Mouse (Mus musculus): Measurements from ENCODE around the gene L3mbtl4.
A peak's percentile ranks its signal among the peaks of the same experiment; 100 is the strongest.
"Not testable (repeated sequence)": the region's sequence is repeated elsewhere in the genome, so short reads cannot be mapped to it uniquely, and the experiment has no call there.

L3mbtl4 gene

DNA sequence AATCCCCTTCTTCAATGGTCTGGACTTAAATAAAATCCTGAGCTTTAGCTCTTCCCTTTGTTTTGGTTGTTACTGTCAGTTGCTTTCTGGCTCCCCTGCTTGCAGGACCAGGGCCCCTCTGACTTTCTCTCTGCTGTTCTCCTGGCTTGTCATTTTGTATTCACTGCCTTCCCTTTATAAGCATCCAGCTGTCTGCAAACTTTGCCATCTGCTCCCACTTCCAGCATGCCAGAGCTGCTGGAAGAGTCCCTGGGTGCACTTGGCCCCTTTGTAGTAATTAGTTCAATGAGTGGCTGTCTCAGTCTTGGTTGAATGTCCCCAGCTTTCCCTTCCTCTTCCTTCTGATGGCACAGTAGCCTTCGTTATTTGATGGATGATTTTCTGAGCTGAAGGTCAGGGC is 132.4 kb downstream of the L3mbtl4 start:
- DNase-seq: no peak

DNA sequence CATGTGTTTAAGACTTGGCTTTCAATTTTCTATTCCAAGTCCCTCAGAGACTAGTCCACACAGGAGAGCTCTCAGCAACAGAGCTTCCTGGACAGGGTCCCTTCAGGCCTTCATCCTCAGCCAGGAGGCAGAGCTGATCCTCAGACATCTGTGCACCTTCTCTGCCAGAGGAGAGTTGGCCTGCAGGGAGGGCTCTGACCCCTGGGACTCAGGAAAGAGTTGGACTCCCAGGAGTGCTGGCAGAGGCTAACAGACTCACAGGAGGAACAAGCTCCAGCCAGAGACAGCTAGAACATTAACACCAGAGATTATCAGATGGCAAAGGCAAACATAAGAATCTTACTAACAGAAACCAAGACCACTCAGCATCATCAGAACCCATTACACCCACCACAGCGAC is 133.5 kb downstream of the L3mbtl4 start:
- DNase-seq: not testable (repeated sequence)

DNA sequence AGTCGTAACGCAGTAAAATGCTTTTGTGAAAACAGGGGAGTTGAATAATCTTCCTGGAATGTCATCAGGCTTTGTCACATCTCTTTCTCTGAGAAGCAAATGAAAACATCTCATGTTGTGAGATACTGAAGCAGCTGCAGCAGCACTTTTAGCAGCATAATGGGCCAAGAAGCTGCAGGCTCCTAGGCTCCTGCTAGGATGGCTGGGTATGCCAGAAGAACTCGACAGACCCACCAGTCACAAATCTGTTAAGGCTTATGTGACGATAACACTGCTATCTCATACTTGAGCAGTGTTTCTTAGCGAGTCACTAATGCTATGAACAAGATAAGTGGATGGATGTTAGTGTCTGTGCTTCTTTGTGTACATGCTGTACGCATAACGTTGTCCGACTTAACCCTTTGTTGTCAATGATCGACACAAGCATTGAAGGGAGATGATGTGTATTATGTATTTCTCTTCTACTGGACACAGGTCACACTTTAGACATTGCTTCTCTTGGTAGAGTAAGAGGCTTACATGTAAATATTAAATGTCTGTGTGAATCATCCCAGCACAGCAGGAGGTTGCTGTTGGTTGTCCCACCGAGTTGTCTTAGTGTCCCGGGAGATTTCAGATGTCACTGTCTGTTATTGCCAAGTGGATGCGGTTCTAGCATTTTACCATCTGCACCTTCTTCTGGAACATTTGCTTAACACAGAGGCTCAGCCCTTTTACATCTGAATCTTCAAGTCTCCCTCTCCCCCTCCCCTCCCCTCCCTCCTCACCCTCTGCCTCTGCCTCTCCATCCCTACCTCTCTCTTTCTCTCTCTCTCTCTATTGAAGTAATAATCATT is 149.3 kb downstream of the L3mbtl4 start:
- no peak for DNase-seq

DNA sequence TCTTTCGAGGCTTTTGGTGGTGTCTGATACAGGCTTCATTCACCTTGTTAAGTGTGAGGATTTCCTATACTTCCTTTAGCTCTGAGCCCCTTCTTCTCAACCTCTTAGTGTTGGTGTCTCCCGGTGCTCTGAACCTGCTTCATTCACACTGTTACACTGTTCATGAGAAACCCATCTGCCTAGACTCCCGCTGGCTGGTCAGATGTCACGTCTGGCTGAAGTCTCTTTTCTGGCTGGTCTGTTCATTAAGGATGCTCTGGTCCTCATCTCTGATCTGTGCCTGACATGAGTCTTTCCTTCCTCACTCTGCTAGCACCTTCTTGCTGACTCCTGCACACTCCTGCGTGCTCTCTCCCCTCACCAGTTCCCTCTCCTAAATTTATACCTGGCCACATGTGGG is 160.0 kb downstream of the L3mbtl4 start:
- no peak for DNase-seq

DNA sequence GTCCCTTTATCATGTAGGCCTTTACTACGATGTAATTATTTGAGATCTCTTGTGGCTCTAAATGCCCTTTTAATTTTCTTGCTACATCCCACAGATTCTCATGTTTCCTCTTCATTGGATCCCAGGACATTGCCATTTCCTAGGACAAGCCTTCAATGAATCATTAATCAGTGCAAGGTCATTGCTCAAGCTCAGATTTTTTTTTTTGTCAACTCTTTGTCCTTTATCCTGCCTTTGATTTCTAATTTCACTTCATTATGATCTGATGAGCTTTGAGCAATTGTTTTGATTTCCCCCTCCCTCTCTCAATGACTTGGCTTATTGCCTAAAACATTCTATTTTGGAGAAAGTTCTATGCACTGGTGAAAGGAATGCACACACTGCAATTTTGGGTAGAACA is 177.3 kb downstream of the L3mbtl4 start:
- DNase-seq: no peak

DNA sequence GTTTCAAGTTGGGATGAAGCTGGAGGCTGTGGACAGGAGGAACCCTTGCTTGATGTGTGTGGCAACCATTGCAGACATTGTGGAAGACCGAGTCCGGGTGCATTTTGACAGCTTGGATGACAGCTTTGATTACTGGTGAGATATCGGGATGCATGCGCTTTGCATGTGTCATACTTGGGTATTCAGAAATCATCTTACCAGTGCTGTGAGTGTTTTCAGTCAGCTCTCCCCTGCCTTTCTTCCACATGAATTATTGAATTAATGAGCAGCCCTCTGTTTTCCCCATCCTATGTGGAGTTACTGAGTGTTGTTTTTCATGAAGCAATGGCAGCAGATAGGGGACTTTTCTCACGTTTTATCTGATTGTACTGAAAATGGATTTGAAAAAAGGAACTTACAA is 187.9 kb downstream of the L3mbtl4 start:
- no peak for DNase-seq

DNA sequence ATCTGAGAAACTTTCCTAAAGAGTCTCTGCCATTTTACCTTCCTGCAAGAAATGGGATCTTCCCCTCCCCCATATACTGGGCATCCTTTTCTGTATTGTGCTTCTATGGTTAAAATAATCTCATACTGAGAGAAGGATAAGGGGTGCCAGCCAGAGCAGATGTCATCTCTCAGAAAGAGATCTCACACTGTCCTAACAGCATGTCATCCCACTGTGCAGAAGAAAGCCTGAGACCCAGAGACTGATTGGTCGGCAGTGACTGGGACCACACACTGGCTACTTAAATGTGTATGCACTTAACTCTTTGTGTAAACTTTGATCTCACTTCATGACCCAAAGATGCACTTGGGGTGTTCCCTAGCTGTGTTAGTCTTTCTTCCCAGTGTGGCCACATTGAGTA is 193.7 kb downstream of the L3mbtl4 start:
- no peak for DNase-seq

DNA sequence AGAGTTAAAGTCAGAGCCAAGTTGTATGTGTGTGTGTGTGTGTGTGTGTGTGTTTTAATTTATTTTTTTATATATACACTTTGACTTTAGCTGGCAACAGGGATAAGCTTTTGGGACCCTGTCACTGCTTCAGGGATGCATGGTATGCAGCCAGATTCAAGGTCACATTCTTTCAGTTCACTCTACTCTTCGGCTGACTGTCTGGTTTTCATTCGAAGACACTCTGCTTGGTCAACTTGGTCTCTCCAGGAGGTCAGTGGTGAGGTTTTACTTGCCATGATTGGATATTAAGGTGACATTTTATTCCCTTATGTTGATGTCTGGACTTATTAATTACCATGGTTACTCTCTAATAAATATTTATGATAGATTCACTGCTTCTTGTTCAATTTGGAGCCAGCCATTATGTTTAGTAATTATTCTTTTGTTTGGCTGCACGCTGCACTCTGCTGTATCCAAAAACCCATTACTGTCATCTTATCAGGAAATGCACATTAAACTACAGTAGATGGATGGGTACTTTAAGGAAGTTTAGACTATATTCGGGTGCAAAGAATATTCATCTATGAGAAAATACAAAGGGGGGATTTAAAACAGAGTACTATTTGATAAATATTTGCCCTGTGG is 216.6 kb downstream of the L3mbtl4 start:
- no peak for DNase-seq

DNA sequence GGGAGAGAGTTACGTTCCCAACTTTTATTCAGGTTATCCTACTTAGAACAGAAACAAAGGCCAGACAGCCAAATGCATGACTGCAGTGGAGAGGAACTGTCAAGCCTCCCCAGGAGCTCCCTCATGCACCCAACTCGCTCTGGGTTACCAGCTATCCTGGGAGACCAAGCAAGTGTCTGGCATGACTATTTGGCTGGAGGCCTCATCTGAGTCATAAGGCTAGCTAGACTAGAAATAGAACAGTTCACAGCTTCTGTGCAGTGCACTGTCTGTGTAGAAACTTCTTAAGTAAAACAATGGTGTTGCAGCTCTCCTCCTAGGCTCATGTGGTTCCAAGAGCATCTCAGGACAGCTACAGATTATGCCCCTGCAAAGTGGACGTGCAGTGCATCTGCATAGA is 218.6 kb downstream of the L3mbtl4 start:
- no peak for DNase-seq

DNA sequence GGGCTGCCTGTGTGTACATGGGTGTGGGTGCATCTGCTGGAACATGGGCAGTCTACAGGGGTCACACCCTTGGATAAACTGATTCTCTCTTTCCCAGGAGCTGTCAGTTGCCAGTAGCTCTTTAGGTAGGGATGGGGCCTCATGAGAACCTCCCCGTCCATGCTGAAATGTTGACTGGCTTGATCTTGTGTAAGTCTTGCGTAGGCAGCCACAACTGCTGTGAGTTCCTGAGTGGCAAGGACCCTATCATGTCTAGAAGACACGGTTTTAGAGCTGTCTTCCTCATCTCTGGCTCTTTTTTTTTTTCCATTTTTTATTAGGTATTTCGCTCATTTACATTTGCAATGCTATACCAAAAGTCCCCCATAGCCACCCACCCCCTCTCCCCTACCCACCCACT is 229.4 kb downstream of the L3mbtl4 start:
- DNase-seq: not testable (repeated sequence)

DNA sequence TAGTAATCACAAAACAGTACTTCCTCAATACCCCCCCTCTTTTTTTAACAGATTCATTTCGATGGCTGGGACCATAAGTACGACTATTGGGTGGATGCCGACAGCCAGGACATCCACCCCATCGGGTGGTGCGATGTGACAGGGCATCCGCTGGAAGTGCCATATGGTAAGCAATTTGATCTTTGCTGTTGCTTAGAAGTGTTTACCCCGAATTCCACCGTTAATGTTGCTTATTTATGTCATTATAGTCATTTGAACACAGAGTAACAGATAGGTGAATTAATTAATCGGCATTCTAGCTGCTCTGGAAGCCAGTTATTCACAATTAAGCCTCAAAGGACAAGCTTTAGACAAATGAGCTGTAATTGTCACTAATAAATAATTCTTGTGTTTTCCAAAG is 286.1 kb downstream of the L3mbtl4 start:
- DNase-seq: no peak

DNA sequence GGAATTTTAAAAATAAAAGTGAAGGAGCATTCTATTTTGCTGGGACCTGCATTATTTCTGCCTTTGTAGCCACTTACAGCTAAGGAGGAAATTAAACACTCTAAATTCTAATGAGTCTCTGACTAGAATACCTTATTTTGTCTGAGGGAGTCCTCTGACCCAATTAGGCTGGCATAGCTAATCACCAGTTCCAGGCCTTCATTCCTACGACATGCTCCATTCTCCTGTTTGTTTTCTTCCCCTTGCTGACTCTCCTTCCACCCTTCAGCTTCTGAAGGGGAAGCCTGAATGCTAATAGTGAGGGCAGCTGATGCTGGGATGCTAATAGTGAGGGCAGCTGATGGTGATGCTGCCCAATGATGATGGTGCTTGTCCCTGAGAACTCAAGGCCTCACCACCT is 286.7 kb downstream of the L3mbtl4 start:
- no peak for DNase-seq

DNA sequence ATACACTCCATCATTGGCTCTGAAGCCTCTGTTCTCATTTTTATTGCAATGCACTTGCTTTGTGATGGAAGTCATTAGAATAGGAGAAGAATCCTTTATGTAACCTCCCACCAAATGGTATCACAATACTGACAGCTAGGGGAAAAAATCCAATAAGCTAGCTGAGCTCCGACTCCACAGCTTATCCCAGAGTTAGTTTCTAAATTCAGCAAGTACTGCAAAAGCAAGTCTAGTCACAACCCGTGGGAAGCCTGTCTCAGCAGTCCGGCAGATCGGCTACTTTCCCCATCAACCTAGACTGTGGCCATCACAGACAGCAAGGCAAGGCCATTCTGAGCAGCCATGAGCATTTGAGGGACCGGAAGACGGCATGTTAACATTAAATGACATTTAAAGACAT is 298.2 kb downstream of the L3mbtl4 start:
- DNase-seq: no peak

DNA sequence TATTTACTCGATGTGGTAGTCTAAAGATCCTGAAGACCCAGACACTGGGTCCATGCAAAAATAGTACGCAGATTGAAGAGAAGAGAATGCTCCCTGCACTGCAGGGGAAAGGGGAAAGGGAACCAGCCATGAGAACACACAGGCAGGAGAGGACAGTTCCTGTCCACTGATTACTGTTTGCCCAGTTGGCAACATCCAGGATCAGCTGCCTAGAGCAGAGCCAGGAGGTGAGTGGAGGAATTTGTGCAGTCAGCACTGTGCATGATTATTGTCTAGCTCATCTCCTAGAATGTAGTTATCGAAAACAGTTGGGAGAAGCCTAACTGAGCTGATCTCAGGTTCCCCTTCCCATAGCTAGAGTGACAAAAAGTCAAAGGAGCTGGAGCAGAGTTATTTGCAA is 311.6 kb downstream of the L3mbtl4 start:
- no peak for DNase-seq

DNA sequence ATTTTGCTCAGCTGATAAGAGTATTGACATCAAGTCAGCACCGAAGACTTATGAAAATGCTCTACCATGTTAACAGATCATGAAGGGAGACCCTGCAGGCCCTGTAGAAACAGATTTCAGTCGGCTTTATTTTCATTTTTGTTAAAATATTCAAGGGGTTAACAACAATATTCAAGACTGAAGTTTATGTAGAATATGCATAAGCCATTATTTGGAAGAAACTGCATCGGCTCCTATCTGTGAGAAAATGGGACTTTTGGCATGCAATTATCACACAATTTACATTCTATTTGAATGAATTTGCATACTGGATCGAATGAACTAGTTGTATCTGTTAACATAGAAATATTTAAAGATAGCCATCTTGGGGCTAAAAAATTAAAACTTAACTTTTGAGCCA is 318.0 kb downstream of the L3mbtl4 start:
- DNase-seq: no peak

DNA sequence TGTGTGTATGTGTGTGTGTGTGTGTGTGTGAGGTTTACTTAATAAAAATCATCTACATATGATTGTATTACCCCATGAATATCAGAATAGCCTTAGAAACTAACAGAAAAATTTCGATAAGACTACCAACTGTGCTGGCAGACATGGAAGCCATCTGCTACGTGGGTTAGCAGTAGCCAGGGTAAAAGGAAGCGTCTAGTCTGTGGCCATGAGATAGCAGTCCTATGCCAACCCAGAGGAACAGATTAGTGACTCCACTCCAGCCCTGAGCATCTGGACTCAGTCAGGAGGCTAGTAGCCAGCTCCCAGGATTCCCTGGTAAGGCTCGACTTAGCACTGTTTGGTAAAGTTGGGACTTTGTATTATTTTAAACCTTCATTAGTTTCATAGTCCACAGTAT is 329.1 kb downstream of the L3mbtl4 start:
- no peak for DNase-seq

DNA sequence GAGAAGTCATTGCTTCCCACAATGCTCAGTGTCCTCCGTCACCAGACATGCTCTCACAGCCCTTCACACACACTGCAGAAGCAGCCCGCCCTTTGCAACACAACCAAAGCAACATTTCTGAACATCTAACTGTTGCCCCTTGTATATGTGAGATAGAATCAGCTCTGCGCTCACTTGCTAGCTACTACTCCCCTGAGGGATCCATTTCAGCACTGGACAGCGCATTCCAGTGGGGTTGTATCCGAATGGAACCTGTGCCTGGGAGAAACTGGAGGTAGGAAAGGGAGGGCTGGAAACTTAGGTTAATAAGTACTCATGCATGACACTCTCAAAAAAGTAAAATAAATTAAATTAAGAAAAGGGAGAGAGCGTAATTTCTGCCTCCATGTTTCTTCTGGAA is 334.1 kb downstream of the L3mbtl4 start:
- peak; percentile 78 for DNase-seq

DNA sequence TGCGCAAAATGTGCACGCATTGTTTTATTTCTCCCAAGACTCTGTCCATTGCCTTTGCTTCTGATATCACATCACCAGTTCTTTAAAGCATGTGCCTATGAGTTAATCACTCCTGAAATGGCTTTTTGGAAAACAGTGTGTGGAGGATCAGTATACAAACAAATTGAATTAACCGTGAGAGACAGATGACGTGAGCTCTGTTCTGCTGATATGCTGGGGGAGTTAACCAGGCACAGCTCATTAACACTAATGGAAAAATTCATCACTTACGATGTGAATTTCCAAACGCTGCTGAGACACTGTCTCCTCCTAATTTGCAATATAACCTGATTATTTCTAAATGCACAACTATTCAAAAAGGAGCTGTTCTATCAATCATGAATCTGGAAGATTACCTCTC is 337.6 kb downstream of the L3mbtl4 start:
- DNase-seq: no peak

DNA sequence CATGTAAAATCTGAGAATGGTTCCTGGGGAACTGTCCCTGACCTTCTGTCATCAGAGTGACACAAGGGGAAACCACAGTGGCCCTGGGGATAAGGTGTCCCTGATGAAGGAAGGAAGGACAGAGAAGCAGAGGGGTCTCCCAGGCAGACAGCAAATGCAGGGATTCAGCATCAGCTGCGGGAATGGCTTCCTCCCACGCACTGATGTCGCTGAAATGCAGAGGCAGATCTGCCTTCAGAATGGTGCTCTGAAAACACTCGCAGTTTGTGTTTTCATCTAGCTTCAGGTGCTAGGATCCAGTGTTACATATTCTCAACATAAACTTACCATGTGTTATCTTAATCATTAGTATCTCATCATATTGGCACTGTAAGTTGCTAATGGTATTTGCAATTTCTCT is 351.7 kb downstream of the L3mbtl4 start:
- DNase-seq: no peak

DNA sequence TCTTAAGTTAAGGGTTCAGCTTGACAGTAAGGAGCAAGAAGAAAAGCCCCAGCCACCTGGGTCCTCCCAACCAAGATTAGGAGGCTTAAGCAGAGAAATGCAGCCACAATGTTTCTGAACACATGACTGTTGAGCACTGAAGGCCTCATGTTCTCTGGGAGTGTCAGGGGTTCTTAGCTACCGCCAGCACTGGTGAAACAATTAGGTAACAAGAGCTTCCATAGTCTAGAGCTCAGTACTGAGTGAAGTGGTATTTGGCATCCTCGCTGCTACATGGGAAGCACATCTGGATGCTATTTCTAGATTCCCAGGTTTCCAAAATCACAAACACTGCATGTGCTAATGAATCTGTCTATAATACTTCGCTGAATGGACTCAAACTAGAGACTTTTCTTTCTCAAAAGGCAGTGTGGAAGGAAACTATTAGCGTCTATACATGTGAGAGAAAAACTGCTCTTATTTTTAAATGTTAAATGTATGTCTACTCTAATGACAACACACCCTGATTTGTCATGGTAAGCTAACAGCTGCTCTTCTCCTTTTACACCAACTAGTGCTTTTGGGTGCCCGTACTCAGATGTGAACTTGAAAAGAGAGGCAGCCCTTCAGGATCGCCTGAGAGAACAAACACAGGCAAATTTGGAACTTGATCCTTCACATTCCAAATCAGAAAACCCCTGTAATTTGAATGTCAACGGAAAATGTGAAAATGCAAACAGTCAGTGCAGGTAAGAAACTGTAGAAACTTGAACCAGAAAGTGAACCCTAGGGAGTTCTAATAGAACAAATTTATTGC is 356.2 kb downstream of the L3mbtl4 start:
- no peak for DNase-seq

DNA sequence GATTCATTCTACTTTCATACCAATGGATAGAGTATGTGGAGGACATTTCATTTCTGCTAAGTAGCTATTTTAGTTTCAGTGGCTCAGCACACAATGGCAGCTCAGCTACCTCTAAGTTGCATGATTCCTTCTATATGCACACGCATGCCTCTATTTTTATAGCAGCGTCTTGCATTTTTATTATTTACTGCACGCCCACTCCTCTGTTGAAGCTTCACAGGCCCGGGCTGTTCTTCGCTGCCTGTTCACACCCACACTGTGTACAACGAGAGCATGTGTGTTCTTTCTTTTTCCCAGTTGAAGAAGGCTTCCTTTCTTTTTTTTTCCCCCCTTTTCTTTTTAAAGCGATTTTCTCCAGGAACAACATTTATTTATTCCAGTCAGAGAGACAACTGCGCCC is 357.8 kb downstream of the L3mbtl4 start:
- no peak for DNase-seq

DNA sequence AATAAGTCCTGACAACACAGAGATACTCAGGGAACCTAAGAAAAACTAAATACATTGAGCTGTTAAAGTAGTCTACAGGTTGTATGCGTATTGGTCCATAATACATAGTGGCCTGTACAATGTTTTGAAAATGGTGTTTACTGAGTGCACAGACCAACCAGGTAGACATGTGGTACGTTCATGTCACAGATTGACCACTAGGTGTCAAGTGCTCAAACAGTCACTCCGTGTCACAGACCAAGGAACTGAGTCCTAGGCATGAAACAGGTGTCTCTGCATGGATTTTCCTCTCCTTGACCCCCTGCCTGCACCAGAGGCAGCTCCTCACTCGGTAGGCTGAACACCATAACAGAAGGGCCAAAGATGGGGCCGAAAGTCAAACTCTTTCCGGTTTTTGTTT is 366.6 kb downstream of the L3mbtl4 start:
- no peak for DNase-seq

DNA sequence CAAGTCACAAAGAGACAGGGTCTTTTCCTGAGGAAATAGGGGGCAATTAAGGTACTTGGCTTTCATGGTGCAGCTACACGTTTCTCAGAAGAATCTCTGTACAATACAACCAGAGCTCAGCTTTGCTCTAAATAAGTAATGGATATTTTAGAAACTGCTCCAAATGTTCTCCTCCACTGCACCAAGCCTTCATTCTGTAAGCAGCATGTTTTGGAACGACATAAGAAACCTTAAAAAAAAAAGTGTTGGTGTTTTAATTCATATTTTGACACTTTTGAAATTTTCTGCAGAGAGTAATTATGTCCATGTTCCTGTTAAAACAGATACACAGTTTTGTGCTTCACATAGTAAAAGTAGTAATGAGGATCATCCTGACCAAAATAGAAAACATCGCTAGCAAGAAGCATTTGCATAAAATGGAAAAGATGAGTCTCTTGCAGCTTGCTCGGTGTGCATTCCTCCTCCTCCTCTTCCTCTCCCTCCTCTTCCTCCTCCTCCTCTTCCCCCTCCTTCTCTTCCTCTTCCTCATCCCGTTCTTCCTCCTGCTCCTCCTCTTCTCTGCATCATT is 369.0 kb downstream of the L3mbtl4 start:
- DNase-seq: no peak

DNA sequence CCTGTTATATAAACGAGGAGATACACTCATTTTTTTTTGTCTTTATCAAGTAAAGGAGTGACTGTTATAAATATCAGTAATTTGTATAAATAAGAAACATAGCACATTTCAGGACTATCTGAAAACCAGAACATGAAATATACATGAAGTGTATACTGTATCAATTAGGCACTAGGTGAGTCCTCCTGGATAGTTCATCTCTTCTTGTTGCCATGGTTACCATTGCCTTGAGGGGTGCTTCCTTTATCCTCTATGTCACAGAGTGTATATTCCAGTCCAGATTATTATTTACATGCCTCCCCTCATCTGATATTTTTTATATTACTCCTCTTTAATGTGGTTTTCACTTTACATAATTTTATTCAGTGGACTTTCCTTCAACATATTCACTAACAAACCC is 392.9 kb downstream of the L3mbtl4 start:
- no peak for DNase-seq
